Comparison of ENCODE assay signal across 9 mouse cellular contexts in the genomic region with DNA sequence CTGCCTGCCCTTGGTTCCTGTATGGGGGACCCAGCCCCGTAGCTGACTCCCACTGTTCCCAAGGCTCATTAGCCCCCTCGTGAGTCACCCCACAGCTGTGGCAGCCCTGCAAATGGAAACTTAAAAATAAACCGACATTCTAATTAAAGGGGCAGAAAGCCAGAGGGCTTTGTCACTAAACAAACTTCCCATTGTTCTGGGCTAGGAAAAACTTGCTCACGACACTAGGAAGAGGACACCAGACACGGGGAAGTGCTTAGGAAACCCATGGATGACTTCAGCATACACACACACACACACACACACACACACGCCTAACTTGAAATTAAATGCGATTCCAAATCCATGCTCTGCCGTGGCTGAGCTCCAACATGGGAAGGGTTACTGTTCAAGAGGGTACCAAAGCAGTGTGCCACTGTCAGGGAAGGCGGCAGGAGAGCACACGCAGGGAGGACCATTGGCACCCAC. TPM values are rescaled to one million over a fixed set of nuclear protein-coding genes. Genes with fewer than 3 reads are reported as not detected.
DNase-seq lines count a peak whose midpoint lies in the region; ATAC-seq and TF ChIP-seq lines count a peak whose summit lies in the region.
"Had no signal": no experiment of that assay in that cellular context is flagged by ENCODE, and none has a peak within 500 bp of the region (broad histone marks: within the 10 kb centered on the region; RNA-seq: fewer than 3 reads in every experiment).

No protein-coding gene starts in this region.

- H3K27ac ChIP-seq in layer of hippocampus, adult 2 months = peak overlapping the region; percentile 75
- H3K27ac ChIP-seq in embryonic facial prominence, embryonic 13.5 days = no peak overlapping the region
- H3K27ac ChIP-seq in heart, embryonic 14.5 days (replicated peaks in 1 of 2; ENCODE audit: control insufficient read depth in 1 of 2, insufficient read depth in 1 of 2, low read depth in 2 of 2, low read length in 2 of 2) = peak overlapping the region; percentile 34 to 49; a peak in 1 of 4 replicates

- peak in 1 of 2 experiments; percentile 47 for DNase-seq in layer of hippocampus, adult 2 months (ENCODE audit: low spot score in 2 of 2)
- DNase-seq in layer of hippocampus, postnatal 36 days = no peak
- DNase-seq in lung, postnatal 4 days = peak; percentile 58 to 61
- DNase-seq in spleen, adult 18-20 months = no peak
- no peak for DNase-seq in right cerebral cortex, postnatal 10 days (ENCODE audit: low spot score in 2 of 2)
- DNase-seq: thymus, postnatal 36 days had no signal

- peaks cover 11% of the 10 kb centered on the region for H3K4me1 ChIP-seq in embryonic facial prominence, embryonic 13.5 days
- H3K4me1 ChIP-seq in heart, embryonic 14.5 days (ENCODE audit: control insufficient read depth in 2 of 2, insufficient read depth in 2 of 2, low read length in 2 of 2) = peaks cover 10 to 12% of the 10 kb centered on the region in 2 experiments; a peak in 3 of 4 replicates

- no peaks in the 10 kb centered on the region for H3K9me3 ChIP-seq in embryonic facial prominence, embryonic 13.5 days
- no peaks in the 10 kb centered on the region for H3K9me3 ChIP-seq in heart, embryonic 14.5 days (ENCODE audit: control insufficient read depth, low read length)

- peaks cover 16% of the 10 kb centered on the region for H3K36me3 ChIP-seq in embryonic facial prominence, embryonic 13.5 days
- peaks cover 14% of the 10 kb centered on the region for H3K36me3 ChIP-seq in heart, embryonic 14.5 days (ENCODE audit: control insufficient read depth, insufficient read depth, low read length)

- no peak overlapping the region for H3K9ac ChIP-seq in embryonic facial prominence, embryonic 13.5 days
- no peak overlapping the region for H3K9ac ChIP-seq in heart, embryonic 14.5 days (ENCODE audit: low read length)

- peak overlapping the region; percentile 21; the same call in 1 of the 2 replicates for H3K4me2 ChIP-seq in embryonic facial prominence, embryonic 13.5 days
- 0 out of 2 replicates have a peak overlapping the region, but pooled peaks have one; percentile 6 for H3K4me2 ChIP-seq in heart, embryonic 14.5 days (ENCODE audit: low read length)

- no peaks in the 10 kb centered on the region for H3K27me3 ChIP-seq in embryonic facial prominence, embryonic 13.5 days
- no peaks in the 10 kb centered on the region for H3K27me3 ChIP-seq in heart, embryonic 14.5 days (ENCODE audit: control insufficient read depth, insufficient read depth, low read length)

- H3K4me3 ChIP-seq in layer of hippocampus, adult 2 months = no peak overlapping the region
- no peak overlapping the region for H3K4me3 ChIP-seq in embryonic facial prominence, embryonic 13.5 days
- no peak overlapping the region for H3K4me3 ChIP-seq in heart, embryonic 14.5 days (ENCODE audit: control insufficient read depth in 1 of 2, insufficient read depth in 1 of 2, low read depth in 1 of 2, low read length in 2 of 2)

- peak; percentile 12; the same call in 1 of the 2 replicates for TF ChIP-seq CTCF in layer of hippocampus, adult 2 months (conservative IDR thresholded peaks at IDR 0.05)

- 34% methylated on average over 10 of the region's 10 CpGs for WGBS in embryonic facial prominence, embryonic 13.5 days
- WGBS in heart, embryonic 14.5 days = 33% methylated on average over 10 of the region's 10 CpGs

- no peak for ATAC-seq in embryonic facial prominence, embryonic 13.5 days (ENCODE audit: insufficient number of reproducible peaks, insufficient read depth, low FRiP score, low TSS enrichment, low read depth)
- 0 out of 2 replicates have a peak, but pooled peaks have one; percentile 42 for ATAC-seq in heart, embryonic 14.5 days (ENCODE audit: insufficient number of reproducible peaks, insufficient read depth, low FRiP score, low read depth)

RNA-seq across cellular contexts. Expression of gene 1700029H14Rik, which starts 52.7 kb away (rescaled TPM):
- not detected for total RNA-seq in layer of hippocampus, adult 2 months (2021)
- total RNA-seq in layer of hippocampus, postnatal 36 days (2021) = not detected
- not detected in 2 replicates for polyA plus RNA-seq in embryonic facial prominence, embryonic 13.5 days (2015; fragmentation: Nextera tagmentation; extraction: Ambion mirVana)
- polyA plus RNA-seq in heart, embryonic 14.5 days (2014; fragmentation: Nextera tagmentation; extraction: Ambion mirVana) = not detected in 2 replicates
- total RNA-seq: layer of hippocampus, adult 8-10 months had no signal

Comparison
In these comparisons a context has a peak if more than half of its experiments do, and no peak if none do; other contexts are left out.
1. DNase-seq: peak in lung, postnatal 4 days (2 of 2); none in layer of hippocampus, postnatal 36 days (0 of 2), spleen, adult 18-20 months (0 of 2) and right cerebral cortex, postnatal 10 days (0 of 2).